Mouse (Mus musculus) liver, embryonic 14.5 days (tissue): ENCODE data around the gene Foxn3.

Experiments
- CTCF ChIP-seq: IDR thresholded peaks from 2 replicates; pipeline ENCODE4 v1.5.1; 2016; ENCODE audit warnings: antibody characterized with exemption, low read depth, control low read depth
- EP300 ChIP-seq: IDR thresholded peaks from 2 replicates; pipeline ENCODE4 v1.6.1; 2016; ENCODE audit warnings: antibody characterized with exemption, low read depth

DNA sequence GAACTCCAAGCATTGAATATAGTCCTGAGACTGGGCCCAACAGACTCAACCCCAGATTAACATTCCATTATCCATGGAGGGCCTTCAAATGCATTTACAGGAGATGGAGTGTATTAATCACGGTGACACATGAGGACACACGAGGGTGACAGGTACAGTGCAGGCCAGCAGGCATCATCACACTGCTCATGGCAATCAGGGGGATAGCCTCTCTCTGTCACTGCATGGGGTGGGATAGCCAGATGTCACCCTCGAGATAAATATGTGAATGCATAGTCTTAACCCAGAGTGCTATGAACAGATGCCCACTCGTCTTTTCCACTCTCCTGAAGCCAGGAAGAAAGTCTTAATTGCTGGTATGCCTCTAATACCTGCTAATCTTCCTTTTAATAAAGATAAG, 122.4 kb downstream of the Foxn3 start:
- TF ChIP-seq EP300 = no peak
- TF ChIP-seq CTCF = no peak
